Mouse (Mus musculus) CH12.LX (cell line): ENCODE results near the gene Gm3854. TPM values are rescaled to one million over a fixed set of nuclear protein-coding genes. Genes with fewer than 3 reads are reported as not detected.

Source experiments
- DNase-seq: peaks from one replicate; pipeline ENCODE4 v3.0.0-alpha.2; 2013; ENCODE audit errors: extremely low read depth
- H3K27ac ChIP-seq: 2 replicates; pipeline ENCODE4 v1.5.1; 2012; ENCODE audit warnings: low read depth, mild to moderate bottlenecking, control low read depth, moderate library complexity; ENCODE audit not compliant: insufficient read depth
- H3K27me3 ChIP-seq: replicated peaks from 2 replicates; pipeline ENCODE3; 2012; ENCODE audit warnings: inconsistent platforms
- H3K36me3 ChIP-seq, 2 experiments: replicated peaks in 1 of 2; 2 replicates each; pipeline versions ENCODE3 to v1.6.1; 2012; ENCODE audit warnings: inconsistent platforms in 1 of 2, low read length in 1 of 2, mild to moderate bottlenecking in 1 of 2, mixed read lengths in 1 of 2, moderate library complexity in 1 of 2; ENCODE audit not compliant: control insufficient read depth in 1 of 2, insufficient read depth in 1 of 2
- H3K4me1 ChIP-seq, 2 experiments: 2 replicates each; pipeline ENCODE4 v1.6.1; 2012; ENCODE audit warnings: inconsistent platforms in 1 of 2, moderate library complexity in 1 of 2; ENCODE audit not compliant: insufficient read depth in 2 of 2, control insufficient read depth in 1 of 2
- H3K4me2 ChIP-seq: 2 replicates; pipeline ENCODE4 v1.6.1; 2012; ENCODE audit warnings: low read depth, mild to moderate bottlenecking, control low read depth; ENCODE audit not compliant: poor library complexity, insufficient read depth, severe bottlenecking
- H3K4me3 ChIP-seq, 3 experiments: fragments of 150-350 bp in 1 of 3; sonication (generic) in 1 of 3; replicated peaks in 1 of 3; 2 replicates each; pipeline versions ENCODE3 to v1.5.1; 2011 to 2012; ENCODE audit warnings: low read depth in 2 of 3, low read length in 2 of 3, mild to moderate bottlenecking in 2 of 3, moderate library complexity in 2 of 3, control low read depth in 1 of 3, improper control_type of control experiment in 1 of 3, inconsistent platforms in 1 of 3, mixed read lengths in 1 of 3; ENCODE audit not compliant: poor library complexity in 1 of 3
- H3K79me2 ChIP-seq: replicated peaks from 2 replicates; pipeline ENCODE4 v1.6.1; 2012; ENCODE audit warnings: mild to moderate bottlenecking, moderate library complexity; ENCODE audit not compliant: control insufficient read depth, poor library complexity, insufficient read depth, severe bottlenecking; ENCODE audit errors: extremely low read depth
- H3K9ac ChIP-seq: 2 replicates; pipeline ENCODE4 v1.6.1; 2012; ENCODE audit warnings: low read depth, mild to moderate bottlenecking, control low read depth, moderate library complexity; ENCODE audit not compliant: insufficient read depth
- H3K9me3 ChIP-seq: replicated peaks from 2 replicates; pipeline ENCODE3; 2012; ENCODE audit warnings: low read length, inconsistent platforms, mixed read lengths
- BHLHE40 ChIP-seq: IDR thresholded peaks from 2 replicates; pipeline ENCODE4 v1.6.1; 2011; ENCODE audit warnings: mild to moderate bottlenecking, low read depth, low read length, improper control_type of control experiment
- CHD1 ChIP-seq: IDR thresholded peaks from 2 replicates; pipeline ENCODE4 v1.6.1; 2012; ENCODE audit warnings: low read depth, low read length, improper control_type of control experiment, inconsistent platforms
- CHD2 ChIP-seq: IDR thresholded peaks from 2 replicates; pipeline ENCODE4 v1.6.1; 2011; ENCODE audit warnings: low read length, improper control_type of control experiment
- CTCF ChIP-seq, 2 experiments: IDR thresholded peaks in 1 of 2; conservative IDR thresholded peaks in 1 of 2; 2 replicates each; pipeline ENCODE4 v1.5.1; 2011 to 2012; ENCODE audit warnings: low read depth in 2 of 2, low read length in 2 of 2, improper control_type of control experiment in 1 of 2, inconsistent platforms in 1 of 2, mild to moderate bottlenecking in 1 of 2, moderate library complexity in 1 of 2
- EP300 ChIP-seq: IDR thresholded peaks from 2 replicates; pipeline ENCODE4 v1.6.1; 2011; ENCODE audit warnings: low read length, improper control_type of control experiment
- GABPA ChIP-seq: IDR thresholded peaks from 2 replicates; pipeline ENCODE4 v1.6.1; 2012; ENCODE audit warnings: low read depth, low read length, improper control_type of control experiment, inconsistent platforms; ENCODE audit not compliant: insufficient replicate concordance
- HCFC1 ChIP-seq: IDR thresholded peaks from 2 replicates; pipeline ENCODE4 v1.6.1; 2012; ENCODE audit warnings: low read depth, mild to moderate bottlenecking, inconsistent platforms, low read length, improper control_type of control experiment
- IRF4 ChIP-seq: IDR thresholded peaks from 2 replicates; pipeline ENCODE4 v1.6.1; 2014; ENCODE audit warnings: low read depth, mild to moderate bottlenecking, inconsistent platforms, low read length, improper control_type of control experiment
- JUN ChIP-seq: IDR thresholded peaks from 2 replicates; pipeline ENCODE4 v1.6.1; 2011; ENCODE audit warnings: low read depth, mild to moderate bottlenecking, low read length, improper control_type of control experiment, moderate library complexity; ENCODE audit not compliant: insufficient read depth
- PAX5 ChIP-seq: IDR thresholded peaks from 2 replicates; pipeline ENCODE4 v1.6.1; 2012; ENCODE audit warnings: low read length, inconsistent platforms, mixed read lengths
- POLR2A ChIP-seq: IDR thresholded peaks from 2 replicates; pipeline ENCODE4 v1.6.1; 2011; ENCODE audit warnings: low read depth, mild to moderate bottlenecking, improper control_type of control experiment, low read length
- POLR2AphosphoS2 ChIP-seq: IDR thresholded peaks from 2 replicates; pipeline ENCODE4 v1.6.1; 2011; ENCODE audit warnings: low read depth, low read length, improper control_type of control experiment
- SMC3 ChIP-seq: IDR thresholded peaks from 2 replicates; pipeline ENCODE4 v1.6.1; 2011; ENCODE audit warnings: low read depth, low read length, improper control_type of control experiment
- UBTF ChIP-seq: IDR thresholded peaks from 2 replicates; pipeline ENCODE4 v1.6.1; 2012; ENCODE audit warnings: low read depth, mild to moderate bottlenecking, inconsistent platforms, low read length, improper control_type of control experiment, moderate library complexity
- USF1 ChIP-seq: IDR thresholded peaks from 2 replicates; pipeline ENCODE4 v1.6.1; 2014; ENCODE audit warnings: low read depth, mild to moderate bottlenecking, inconsistent platforms, low read length, improper control_type of control experiment
- ZKSCAN1 ChIP-seq: IDR thresholded peaks from 2 replicates; pipeline ENCODE4 v1.6.1; 2012; ENCODE audit warnings: low read depth, inconsistent platforms, low read length, improper control_type of control experiment, borderline replicate concordance
- dilution Hi-C: fragments of 300-500 bp; cut with MboI; formaldehyde crosslinking; loops from 2 replicates; pipeline ENCODE4 v1.14.3; 2020; ENCODE audit warnings: low sequenced_read_pairs; ENCODE audit not compliant: extremely low pct_unique_long_range_greater_than_20kb, extremely low pct_ligation_motif_present
- in situ Hi-C: fragments of 300-500 bp; cut with MboI; formaldehyde crosslinking; loops from 3 replicates; pipeline ENCODE4 v1.14.3; 2019; ENCODE audit warnings: low sequenced_read_pairs, low pct_ligation_motif_present, low pct_unique_long_range_greater_than_20kb, mixed read lengths
- polyA plus RNA-seq: library from polyadenylated mRNA; unstranded; fragments of >175 nt; gene quantifications from 2 replicates; pipeline ENCODE4 v1.2.1, GENCODE M21; 2012; ENCODE audit warnings: low read depth; ENCODE audit not compliant: insufficient read length
- total RNA-seq, 2 experiments: library from RNA; depleted of rRNA; stranded (reverse); fragments of 300-350 nt in 1 of 2; fragments of >200 nt in 1 of 2; gene quantifications; 2 replicates each; pipeline ENCODE4 v1.2.3; 2012 to 2014

The Gm3854 gene
- total and polyA plus RNA-seq, 3 experiments, result not detected

GRCm38 (mm10) chr7:6384011-6384410 is 40.5 kb downstream of the Gm3854 start:
- no peak overlapping the region for H3K27ac ChIP-seq
- H3K79me2 ChIP-seq, result no peaks in the 10 kb centered on the region
- H3K4me3 ChIP-seq, result peak overlapping the region in 1 of 3 experiments; percentile 57
- H3K9ac ChIP-seq, result no peak overlapping the region
- no peak for TF ChIP-seq USF1
- TF ChIP-seq POLR2A, result no peak
- TF ChIP-seq UBTF, result no peak
- no peak for TF ChIP-seq EP300
- no peak for TF ChIP-seq BHLHE40
- TF ChIP-seq POLR2AphosphoS2, result no peak
- TF ChIP-seq CHD2, result no peak
- TF ChIP-seq ZKSCAN1, result no peak
- no peak for TF ChIP-seq IRF4
- TF ChIP-seq JUN, result no peak
- no peak for TF ChIP-seq PAX5
- TF ChIP-seq GABPA, result no peak
- no peak for TF ChIP-seq HCFC1
- TF ChIP-seq SMC3, result no peak
- TF ChIP-seq, all 38 proteins: peak for 0
- H3K27me3 ChIP-seq, result peaks cover 16% of the 10 kb centered on the region
- DNase-seq, result no peak
- in situ Hi-C loops, result loop anchor here (25.0 kb wide), 2 partner anchors 97 to 903 kb away; partner anchors contain the start of genes Gm45844 and Zfp667
- peaks cover 0 to 1% of the 10 kb centered on the region in 2 experiments for H3K36me3 ChIP-seq
- no peaks in the 10 kb centered on the region for H3K9me3 ChIP-seq
- H3K4me2 ChIP-seq, result no peak overlapping the region
- dilution Hi-C loops, result no loop called here
- H3K4me1 ChIP-seq, result peaks cover 0 to 11% of the 10 kb centered on the region in 2 experiments; a peak in 2 of 4 replicates

GRCm38 (mm10) chr7:6386995-6387394 is 43.4 kb downstream of the Gm3854 start:
- H3K79me2 ChIP-seq, result no peaks in the 10 kb centered on the region
- H3K4me2 ChIP-seq, result no peak overlapping the region
- no peak overlapping the region for H3K9ac ChIP-seq
- no peaks in the 10 kb centered on the region for H3K9me3 ChIP-seq
- DNase-seq, result no peak
- dilution Hi-C loops, result no loop called here
- H3K4me3 ChIP-seq, result no peak overlapping the region
- TF ChIP-seq CHD1 (no peak), CTCF (conservative IDR thresholded peaks at IDR 0.05 in 1 of 2, IDR thresholded peaks at IDR 0.05 in 1 of 2; ENCODE audit: low read depth in 2 of 2, low read length in 2 of 2) (no peak), EP300 (no peak)
- TF ChIP-seq, all 38 proteins: peak for 0
- Histone ChIP-seq H3K36me3 (peaks cover 0 to 6% of the 10 kb centered on the region in 2 experiments), H3K4me1 (peaks cover 0 to 11% of the 10 kb centered on the region in 2 experiments; a peak in 2 of 4 replicates), H3K27me3 (no peaks in the 10 kb centered on the region), H3K27ac (no peak overlapping the region)
- in situ Hi-C loops, result loop anchor here (25.0 kb wide), 2 partner anchors 100 to 900 kb away; partner anchors contain the start of genes Gm45844 and Zfp667
